Mouse (Mus musculus) neural tube, embryonic 11.5 days (tissue): ENCODE measurements around the gene Cdh10. TPM values are rescaled to one million over a fixed set of nuclear protein-coding genes. Genes with fewer than 3 reads are reported as not detected.

ENCODE experiments used
- ATAC-seq: fragments of 200-750 bp; cut with Nextera tagmentation; 2 replicates; pipeline ENCODE4 v1.8.0; 2017; ENCODE audit warnings: moderate number of reproducible peaks, mild to moderate bottlenecking, moderate TSS enrichment, moderate library complexity; ENCODE audit not compliant: insufficient read depth, low FRiP score, low TSS enrichment
- DNase-seq: peaks from one replicate; pipeline ENCODE4 v3.0.0-alpha.2; 2015; ENCODE audit warnings: low spot score
- H3K27ac ChIP-seq: fragments of 300-500 bp; sonication (generic); 2 replicates; pipeline ENCODE4 v1.5.1; 2014; ENCODE audit warnings: low read depth, mild to moderate bottlenecking, low read length
- H3K27me3 ChIP-seq: fragments of 300-500 bp; sonication (generic); 2 replicates; pipeline ENCODE4 v1.6.1; 2014; ENCODE audit warnings: mild to moderate bottlenecking, low read length, mixed read lengths; ENCODE audit not compliant: control insufficient read depth, insufficient read depth
- H3K36me3 ChIP-seq: fragments of 300-500 bp; sonication (generic); 2 replicates; pipeline ENCODE4 v1.6.1; 2014; ENCODE audit warnings: mild to moderate bottlenecking, low read length, moderate library complexity, mixed read lengths; ENCODE audit not compliant: control insufficient read depth, insufficient read depth
- H3K4me1 ChIP-seq: fragments of 300-500 bp; sonication (generic); 2 replicates; pipeline ENCODE4 v1.6.1; 2014; ENCODE audit warnings: low read length, mixed read lengths; ENCODE audit not compliant: control insufficient read depth, insufficient read depth
- H3K4me2 ChIP-seq: fragments of 300-500 bp; sonication (generic); 2 replicates; pipeline ENCODE4 v1.6.1; 2014; ENCODE audit warnings: low read depth, mild to moderate bottlenecking, moderate library complexity
- H3K4me3 ChIP-seq: fragments of 300-500 bp; sonication (generic); 2 replicates; pipeline ENCODE4 v1.5.1; 2014; ENCODE audit warnings: low read depth, low read length
- H3K9ac ChIP-seq: fragments of 300-500 bp; sonication (generic); 2 replicates; pipeline ENCODE4 v1.6.1; 2014; ENCODE audit warnings: mild to moderate bottlenecking, low read length
- H3K9me3 ChIP-seq: fragments of 300-500 bp; sonication (generic); 2 replicates; pipeline ENCODE4 v1.6.1; 2016; ENCODE audit warnings: low read length; ENCODE audit not compliant: control insufficient read depth
- WGBS: fragments of 180-500 bp; shearing (Covaris S2); extraction: QIAGEN DNeasy Blood & Tissue Kit; methylation state at CpG from one replicate; pipeline ENCODE4 v1.1.7; 2014; 5-methylcytosine and 5-hydroxymethylcytosine counted together
- polyA plus RNA-seq: library from polyadenylated mRNA; unstranded; fragments of >200 nt; fragmentation: Nextera tagmentation; extraction: Ambion mirVana; gene quantifications from 2 replicates; pipeline ENCODE4 v1.2.1, GENCODE M21; 2014

Cdh10 gene
- polyA plus RNA-seq, 1 experiment from 2014 or later, result 4.4 TPM

DNA sequence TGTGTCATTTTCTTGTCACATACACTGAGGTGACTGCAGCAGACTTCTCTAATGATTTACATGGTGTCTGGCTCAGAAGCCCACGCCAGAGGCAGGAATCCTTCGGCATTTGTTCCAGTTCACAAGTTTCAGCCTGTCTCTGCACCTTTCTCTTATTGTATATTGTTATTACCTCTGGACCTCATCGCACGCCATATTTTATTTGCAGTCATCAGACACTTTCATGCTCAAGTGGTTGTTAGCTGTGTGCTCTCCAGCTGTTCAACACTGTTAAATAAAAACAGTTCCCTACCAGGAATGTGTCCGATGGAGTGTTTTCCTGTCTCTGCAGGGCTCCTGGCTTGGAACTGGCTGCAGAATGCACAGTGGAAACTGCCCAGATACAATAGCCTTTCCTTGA lies 26.1 kb downstream of the Cdh10 start:
- H3K9me3 ChIP-seq, result no peaks in the 10 kb centered on the region
- no peaks in the 10 kb centered on the region for H3K27me3 ChIP-seq
- no peak overlapping the region for H3K9ac ChIP-seq
- H3K4me1 ChIP-seq, result no peaks in the 10 kb centered on the region
- no peak for DNase-seq
- 42% methylated on average over 5 of the region's 5 CpGs for WGBS
- no peak for ATAC-seq
- no peaks in the 10 kb centered on the region for H3K36me3 ChIP-seq
- H3K4me2 ChIP-seq, result no peak overlapping the region
- no peak overlapping the region for H3K4me3 ChIP-seq
- no peak overlapping the region for H3K27ac ChIP-seq

- no peaks in the 10 kb centered on the region for H3K9me3 ChIP-seq
- WGBS, result 76% methylated on average over 2 of the region's 2 CpGs
- no peak overlapping the region for H3K9ac ChIP-seq
- no peak overlapping the region for H3K4me3 ChIP-seq
- no peak for DNase-seq
- no peak overlapping the region for H3K27ac ChIP-seq
- H3K4me1 ChIP-seq, result no peaks in the 10 kb centered on the region
- no peak overlapping the region for H3K4me2 ChIP-seq
- ATAC-seq, result no peak
- no peaks in the 10 kb centered on the region for H3K36me3 ChIP-seq
- no peaks in the 10 kb centered on the region for H3K27me3 ChIP-seq
These were observed 31.8 kb downstream of the Cdh10 start for GRCm38 (mm10) chr15:18850497-18850896.

DNA sequence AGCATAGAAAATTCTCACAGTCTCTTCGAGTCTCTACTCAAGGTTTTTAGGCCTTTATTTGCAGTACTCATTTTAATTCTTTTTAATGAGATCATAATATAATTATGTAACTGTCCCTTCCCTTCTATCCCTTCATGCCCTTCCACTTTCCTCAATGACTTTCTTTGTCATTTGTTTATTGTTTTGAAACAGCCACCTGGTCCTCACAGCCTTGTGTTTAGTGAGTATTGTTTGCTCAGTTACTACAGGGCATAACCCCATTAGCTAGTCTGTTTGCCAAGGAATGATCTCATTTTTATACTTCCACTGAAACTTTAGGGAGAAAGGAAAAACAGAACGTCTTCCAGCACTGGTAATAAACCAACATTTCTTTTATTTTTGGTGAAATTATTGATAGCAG lies 39.4 kb downstream of the Cdh10 start:
- Histone ChIP-seq H3K4me1 (no peaks in the 10 kb centered on the region), H3K36me3 (no peaks in the 10 kb centered on the region), H3K27ac (no peak overlapping the region), H3K4me2 (no peak overlapping the region), H3K4me3 (no peak overlapping the region), H3K27me3 (no peaks in the 10 kb centered on the region), H3K9ac (no peak overlapping the region), H3K9me3 (no peaks in the 10 kb centered on the region)
- DNase-seq (no peak), ATAC-seq (no peak)
- 80% methylated on average over 2 of the region's 2 CpGs for WGBS

- WGBS, result 92% methylated on average over 2 of the region's 2 CpGs
- DNase-seq, result no peak
These were observed 51.1 kb downstream of the Cdh10 start for GRCm38 (mm10) chr15:18869871-18870270.

DNA sequence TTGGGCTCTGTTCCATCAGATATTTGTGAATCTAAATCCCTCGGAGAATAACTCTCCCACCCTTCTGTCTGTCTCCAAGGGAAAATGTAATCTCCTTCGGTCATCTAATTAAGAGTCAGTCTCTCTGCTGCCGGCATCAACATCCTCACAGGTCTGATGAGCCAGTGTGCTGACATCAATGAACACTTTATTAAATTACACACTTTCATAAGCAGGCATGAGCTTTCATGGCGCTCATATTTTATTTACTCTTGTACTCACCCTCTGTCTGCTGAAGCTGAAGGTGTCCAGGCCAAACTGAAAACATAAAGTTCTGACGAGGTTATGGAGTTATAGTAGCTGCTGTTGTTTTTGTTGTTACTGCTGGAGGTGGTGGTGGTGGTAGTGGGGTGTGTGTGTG lies 62.7 kb downstream of the Cdh10 start:
- WGBS, result 79% methylated on average over 5 of the region's 5 CpGs
- no peak overlapping the region for H3K4me2 ChIP-seq
- no peaks in the 10 kb centered on the region for H3K9me3 ChIP-seq
- no peaks in the 10 kb centered on the region for H3K36me3 ChIP-seq
- H3K4me1 ChIP-seq, result no peaks in the 10 kb centered on the region
- H3K27me3 ChIP-seq, result no peaks in the 10 kb centered on the region
- no peak overlapping the region for H3K27ac ChIP-seq
- DNase-seq (no peak), ATAC-seq (no peak)
- no peak overlapping the region for H3K9ac ChIP-seq
- no peak overlapping the region for H3K4me3 ChIP-seq

More at GRCm38 (mm10) chr15:18869871-18870270, 51.1 kb downstream of the Cdh10 start:
- Histone ChIP-seq H3K4me1 (no peaks in the 10 kb centered on the region), H3K9me3 (no peaks in the 10 kb centered on the region), H3K4me2 (no peak overlapping the region), H3K9ac (no peak overlapping the region), H3K4me3 (no peak overlapping the region), H3K27me3 (no peaks in the 10 kb centered on the region), H3K27ac (no peak overlapping the region), H3K36me3 (no peaks in the 10 kb centered on the region)
- ATAC-seq, result no peak

- H3K27me3 ChIP-seq, result no peaks in the 10 kb centered on the region
- H3K9me3 ChIP-seq, result no peaks in the 10 kb centered on the region
- WGBS, result 83% methylated on average over 2 of the region's 2 CpGs
- DNase-seq, result no peak
- H3K4me1 ChIP-seq, result no peaks in the 10 kb centered on the region
- no peaks in the 10 kb centered on the region for H3K36me3 ChIP-seq
- no peak for ATAC-seq
- H3K27ac ChIP-seq, result no peak overlapping the region
- H3K4me3 ChIP-seq, result no peak overlapping the region
- no peak overlapping the region for H3K4me2 ChIP-seq
- H3K9ac ChIP-seq, result no peak overlapping the region
These were observed 67.9 kb downstream of the Cdh10 start for GRCm38 (mm10) chr15:18886673-18887072.

DNA sequence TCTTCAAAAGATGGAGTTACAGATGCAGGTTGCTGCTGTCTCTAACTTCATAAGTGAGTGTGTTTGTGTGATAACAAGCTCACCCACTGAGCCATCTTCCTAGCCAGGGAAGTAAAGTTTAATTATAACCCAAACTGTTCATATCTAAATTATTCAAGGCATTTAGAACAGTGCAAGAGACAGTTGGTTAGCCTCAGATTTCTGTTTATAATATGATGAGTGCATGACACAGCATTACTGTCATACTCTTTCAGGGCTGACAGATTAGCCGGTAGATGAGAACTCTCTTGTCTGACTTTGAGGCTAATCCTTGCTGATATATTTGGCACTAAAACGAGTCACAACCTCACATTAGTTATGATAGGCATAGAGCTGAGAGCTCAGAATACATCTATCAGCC lies 70.2 kb downstream of the Cdh10 start:
- WGBS, result 87% methylated on average over 2 of the region's 2 CpGs

GRCm38 (mm10) chr15:18890358-18890757 lies 71.6 kb downstream of the Cdh10 start:
- WGBS, result 89% methylated on average over 8 of the region's 8 CpGs
- no peak overlapping the region for H3K4me3 ChIP-seq
- no peak overlapping the region for H3K27ac ChIP-seq
- H3K9me3 ChIP-seq, result no peaks in the 10 kb centered on the region
- ATAC-seq (no peak), DNase-seq (no peak)
- no peaks in the 10 kb centered on the region for H3K36me3 ChIP-seq
- H3K4me2 ChIP-seq, result no peak overlapping the region
- H3K27me3 ChIP-seq, result no peaks in the 10 kb centered on the region
- no peaks in the 10 kb centered on the region for H3K4me1 ChIP-seq
- H3K9ac ChIP-seq, result no peak overlapping the region

More for the DNA sequence above, 70.2 kb downstream of the Cdh10 start:
- Histone ChIP-seq H3K36me3 (no peaks in the 10 kb centered on the region), H3K4me1 (no peaks in the 10 kb centered on the region), H3K27me3 (no peaks in the 10 kb centered on the region), H3K27ac (no peak overlapping the region), H3K4me2 (no peak overlapping the region), H3K9me3 (no peaks in the 10 kb centered on the region), H3K4me3 (no peak overlapping the region), H3K9ac (no peak overlapping the region)
- ATAC-seq (no peak), DNase-seq (no peak)

DNA sequence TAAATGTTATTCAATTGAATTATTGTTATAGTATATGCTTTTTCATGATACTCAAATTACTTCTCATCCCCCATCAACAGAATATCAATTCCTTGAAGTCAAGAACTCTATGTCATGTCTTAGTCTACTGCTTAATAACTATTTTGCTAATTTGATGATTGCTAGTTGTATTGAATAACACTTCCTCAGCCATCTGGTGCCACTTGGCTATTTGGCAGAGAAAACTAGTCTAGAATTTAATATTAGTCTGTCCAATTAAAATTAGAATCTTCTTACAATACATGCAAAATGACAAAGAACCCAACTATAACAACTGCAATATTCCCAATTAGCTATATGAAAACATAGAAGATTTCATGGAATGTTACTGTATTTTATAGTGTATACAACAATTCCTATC lies 82.0 kb downstream of the Cdh10 start:
- H3K9ac ChIP-seq, result no peak overlapping the region
- H3K27ac ChIP-seq, result no peak overlapping the region
- H3K4me1 ChIP-seq, result no peaks in the 10 kb centered on the region
- H3K9me3 ChIP-seq, result no peaks in the 10 kb centered on the region
- no peak for ATAC-seq
- no peak for DNase-seq
- no peaks in the 10 kb centered on the region for H3K36me3 ChIP-seq
- H3K4me3 ChIP-seq, result no peak overlapping the region
- no peak overlapping the region for H3K4me2 ChIP-seq
- no peaks in the 10 kb centered on the region for H3K27me3 ChIP-seq
